Mouse (Mus musculus) liver, embryonic 16.5 days (tissue): ENCODE measurements at regions not wholly inside any gene's neighbourhood (a gene's known extent, or its start where the extent isn't known, plus 50 kb on each side); places are given as distances from the start of the nearest gene placed in this dataset.

ENCODE experiments used
- ATAC-seq: fragments of 200-750 bp; cut with Nextera tagmentation; 2 replicates; pipeline ENCODE4 v1.8.0; 2017; ENCODE audit warnings: low read depth, mild to moderate bottlenecking, moderate number of reproducible peaks, moderate library complexity
- H3K27ac ChIP-seq: fragments of 300-500 bp; sonication (generic); 2 replicates; pipeline ENCODE4 v1.5.1; 2014; ENCODE audit warnings: mild to moderate bottlenecking, low read length
- H3K27me3 ChIP-seq: fragments of 300-500 bp; sonication (generic); 2 replicates; pipeline ENCODE4 v1.6.1; 2014; ENCODE audit warnings: low read depth, low read length, mixed read lengths; ENCODE audit not compliant: control insufficient read depth, insufficient read depth
- H3K36me3 ChIP-seq: fragments of 300-500 bp; sonication (generic); 2 replicates; pipeline ENCODE4 v1.6.1; 2014; ENCODE audit warnings: mild to moderate bottlenecking; ENCODE audit not compliant: control insufficient read depth, insufficient read depth
- H3K4me1 ChIP-seq: fragments of 300-500 bp; sonication (generic); 2 replicates; pipeline ENCODE4 v1.6.1; 2014; ENCODE audit warnings: low read depth, low read length, mixed read lengths; ENCODE audit not compliant: control insufficient read depth
- H3K4me2 ChIP-seq: fragments of 300-500 bp; sonication (generic); 2 replicates; pipeline ENCODE4 v1.6.1; 2014; ENCODE audit warnings: low read depth, low read length, mixed read lengths
- H3K4me3 ChIP-seq: fragments of 300-500 bp; sonication (generic); 2 replicates; pipeline ENCODE4 v1.5.1; 2014; ENCODE audit warnings: low read depth, mild to moderate bottlenecking, low read length
- H3K9ac ChIP-seq: fragments of 300-500 bp; sonication (generic); 2 replicates; pipeline ENCODE4 v1.6.1; 2014; ENCODE audit warnings: low read depth, low read length
- H3K9me3 ChIP-seq: fragments of 300-500 bp; sonication (generic); replicated peaks from 2 replicates; pipeline ENCODE4 v1.6.1; 2016; ENCODE audit warnings: low read length; ENCODE audit not compliant: control insufficient read depth
- WGBS: fragments of 180-500 bp; shearing (Covaris S2); extraction: QIAGEN DNeasy Blood & Tissue Kit; methylation state at CpG from one replicate; pipeline ENCODE4 v1.1.7; 2014; ENCODE audit not compliant: insufficient replicate concordance; 5-methylcytosine and 5-hydroxymethylcytosine counted together

DNA sequence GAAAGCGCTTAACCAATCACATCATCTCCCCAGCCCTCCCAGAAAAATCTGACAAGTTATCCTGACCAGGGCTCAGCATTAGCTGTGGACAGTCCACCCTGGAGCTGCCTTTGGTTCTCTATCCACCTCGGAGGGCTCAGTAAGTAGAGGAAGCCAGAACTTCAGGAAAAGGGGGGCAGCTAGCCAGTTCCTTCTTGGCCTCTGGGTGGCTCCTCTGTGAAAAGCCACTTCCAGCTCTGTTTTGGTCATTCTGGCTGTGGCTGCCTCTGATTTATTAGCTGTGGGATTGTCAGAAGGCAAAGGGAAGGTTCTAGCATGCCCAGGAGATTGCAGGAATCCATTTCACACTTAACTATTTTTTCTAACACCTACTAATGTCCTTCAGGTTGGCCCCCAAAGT is 59.6 kb upstream of the Cux1 start:
- Histone ChIP-seq H3K27me3 (no peaks in the 10 kb centered on the region; the same call in 1 of the 2 replicates), H3K4me2 (no peak overlapping the region), H3K9ac (no peak overlapping the region), H3K36me3 (no peaks in the 10 kb centered on the region), H3K4me3 (no peak overlapping the region), H3K4me1 (peaks cover 7% of the 10 kb centered on the region), H3K27ac (no peak overlapping the region), H3K9me3 (no peaks in the 10 kb centered on the region)
- no peak for ATAC-seq
- 45% methylated on average over 2 of the region's 2 CpGs for WGBS

DNA sequence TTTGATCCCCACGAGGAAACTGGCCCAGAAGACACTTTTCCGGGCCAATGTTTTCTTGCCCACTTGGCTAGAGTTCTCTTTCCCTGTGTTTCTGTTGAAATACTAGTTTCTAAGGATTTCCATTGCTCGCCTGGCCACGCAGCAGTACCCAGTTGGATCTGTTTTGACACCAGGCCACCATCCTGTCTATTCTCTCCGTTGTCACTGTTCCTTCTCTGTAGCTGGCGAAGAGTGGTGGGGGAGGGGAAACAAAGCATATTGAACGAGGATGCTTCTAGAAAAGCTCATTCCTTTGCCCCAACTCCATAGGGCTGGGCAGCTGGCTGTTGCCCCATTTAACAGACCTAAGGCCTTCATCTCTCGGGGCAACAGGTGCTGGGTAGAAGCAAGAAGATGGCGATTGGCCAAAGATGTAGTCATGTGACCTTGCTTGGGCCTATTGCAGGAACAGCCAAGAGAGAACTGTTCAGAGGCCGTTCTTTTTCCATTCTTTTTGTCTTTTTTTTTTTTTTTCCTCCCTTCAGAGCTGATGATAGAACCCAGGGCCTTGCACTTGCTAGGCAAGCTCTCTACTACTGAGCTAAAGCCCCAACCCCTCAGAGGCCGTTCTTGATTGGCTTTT is 60.5 kb upstream of the Cux1 start:
- Histone ChIP-seq H3K4me2 (no peak overlapping the region), H3K9me3 (no peaks in the 10 kb centered on the region), H3K4me1 (peaks cover 3% of the 10 kb centered on the region), H3K27ac (no peak overlapping the region), H3K9ac (no peak overlapping the region), H3K4me3 (no peak overlapping the region), H3K27me3 (no peaks in the 10 kb centered on the region; the same call in 1 of the 2 replicates), H3K36me3 (no peaks in the 10 kb centered on the region)
- 48% methylated on average over 11 of the region's 11 CpGs for WGBS
- no peak for ATAC-seq

DNA sequence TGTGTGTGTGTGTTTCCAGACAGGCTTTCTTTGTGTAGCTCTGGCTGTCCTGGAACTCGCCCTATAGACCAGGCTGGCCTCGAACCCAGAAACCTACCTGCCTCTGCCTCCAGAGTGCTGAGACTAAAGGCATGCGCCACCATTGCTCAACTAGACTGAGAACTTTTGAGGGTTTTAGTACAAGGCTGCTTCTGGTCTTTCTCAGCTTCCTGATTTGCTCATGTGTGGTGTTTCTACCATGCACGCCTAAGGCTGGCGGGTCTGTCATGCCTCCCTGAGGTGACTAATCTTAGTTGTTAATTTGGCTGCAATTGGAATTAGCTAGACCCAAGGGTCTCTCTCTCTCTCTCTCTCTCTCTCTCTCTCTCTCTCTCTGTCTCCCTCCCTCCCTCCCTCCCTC is 61.2 kb upstream of the Cux1 start:
- Histone ChIP-seq H3K9me3 (no peaks in the 10 kb centered on the region), H3K27ac (no peak overlapping the region), H3K9ac (no peak overlapping the region), H3K36me3 (no peaks in the 10 kb centered on the region), H3K27me3 (no peaks in the 10 kb centered on the region; the same call in 1 of the 2 replicates), H3K4me2 (no peak overlapping the region), H3K4me1 (no peaks in the 10 kb centered on the region), H3K4me3 (no peak overlapping the region)
- 71% methylated on average over 5 of the region's 5 CpGs for WGBS
- ATAC-seq, result no peak

GRCm38 (mm10) chr5:136632286-136632685 is 60.7 kb upstream of the Myl10 start:
- H3K36me3 ChIP-seq, result no peaks in the 10 kb centered on the region
- no peaks in the 10 kb centered on the region for H3K4me1 ChIP-seq
- ATAC-seq, result no peak
- H3K9me3 ChIP-seq, result no peaks in the 10 kb centered on the region
- WGBS, result 34% methylated on average over 5 of the region's 5 CpGs
- no peak overlapping the region for H3K4me3 ChIP-seq
- H3K27ac ChIP-seq, result no peak overlapping the region
- no peaks in the 10 kb centered on the region for H3K27me3 ChIP-seq
- H3K4me2 ChIP-seq, result no peak overlapping the region
- no peak overlapping the region for H3K9ac ChIP-seq

- 66% methylated on average over 6 of the region's 6 CpGs for WGBS
- no peaks in the 10 kb centered on the region for H3K36me3 ChIP-seq
- ATAC-seq, result no peak
- H3K4me2 ChIP-seq, result no peak overlapping the region
- H3K27ac ChIP-seq, result no peak overlapping the region
- no peaks in the 10 kb centered on the region for H3K9me3 ChIP-seq
- H3K27me3 ChIP-seq, result no peaks in the 10 kb centered on the region
- H3K4me3 ChIP-seq, result no peak overlapping the region
- no peak overlapping the region for H3K9ac ChIP-seq
- H3K4me1 ChIP-seq, result no peaks in the 10 kb centered on the region
These were observed 59.0 kb upstream of the Myl10 start for GRCm38 (mm10) chr5:136633901-136634300.

DNA sequence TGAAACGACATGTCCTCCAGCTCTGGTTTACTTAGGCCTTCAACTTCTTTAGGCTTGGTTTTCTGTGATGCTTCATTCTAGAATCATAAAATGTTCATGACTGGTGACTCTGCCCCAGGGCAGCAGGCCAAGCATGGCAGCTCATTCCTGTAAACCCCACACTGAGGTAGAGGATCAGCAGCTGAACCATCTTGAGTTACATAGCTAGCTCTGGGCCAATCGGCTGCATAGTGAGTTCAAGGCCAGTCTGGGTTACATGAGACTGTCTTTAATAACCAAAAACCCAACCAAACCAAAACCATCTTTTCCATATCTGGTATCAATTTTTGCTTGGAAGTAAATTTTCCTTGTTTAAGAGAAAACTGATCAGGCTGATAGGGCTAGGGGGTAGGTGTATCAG is 57.8 kb upstream of the Myl10 start:
- WGBS, result 65% methylated on average over 2 of the region's 2 CpGs
- Histone ChIP-seq H3K4me3 (no peak overlapping the region), H3K4me1 (no peaks in the 10 kb centered on the region), H3K4me2 (no peak overlapping the region), H3K9me3 (no peaks in the 10 kb centered on the region), H3K27ac (no peak overlapping the region), H3K27me3 (no peaks in the 10 kb centered on the region), H3K36me3 (no peaks in the 10 kb centered on the region), H3K9ac (no peak overlapping the region)
- ATAC-seq, result no peak

DNA sequence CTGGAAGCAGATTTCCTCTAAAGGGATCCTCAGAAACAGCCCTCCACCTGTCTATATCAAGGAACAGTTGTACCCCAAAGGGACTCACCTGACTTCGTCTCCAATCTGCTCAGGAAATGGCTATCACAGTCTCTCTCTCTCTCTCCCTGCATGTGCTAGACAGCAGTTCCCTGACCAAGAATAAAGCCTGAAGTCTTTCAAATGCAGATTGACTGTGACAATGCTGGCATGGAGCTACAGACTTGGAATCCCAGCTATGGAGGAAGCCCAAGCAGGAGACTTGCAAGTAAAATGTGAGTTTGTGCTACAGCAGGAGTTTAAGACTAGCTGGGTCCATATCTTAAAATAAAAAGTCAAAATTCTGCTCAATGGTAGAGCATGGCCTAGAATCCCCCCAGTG is 56.5 kb upstream of the Myl10 start:
- Histone ChIP-seq H3K9ac (no peak overlapping the region), H3K36me3 (no peaks in the 10 kb centered on the region), H3K4me2 (no peak overlapping the region), H3K4me1 (no peaks in the 10 kb centered on the region), H3K4me3 (no peak overlapping the region), H3K27ac (no peak overlapping the region), H3K27me3 (no peaks in the 10 kb centered on the region), H3K9me3 (no peaks in the 10 kb centered on the region)
- no peak for ATAC-seq
- 30% methylated on average over 1 of the region's 1 CpGs for WGBS

DNA sequence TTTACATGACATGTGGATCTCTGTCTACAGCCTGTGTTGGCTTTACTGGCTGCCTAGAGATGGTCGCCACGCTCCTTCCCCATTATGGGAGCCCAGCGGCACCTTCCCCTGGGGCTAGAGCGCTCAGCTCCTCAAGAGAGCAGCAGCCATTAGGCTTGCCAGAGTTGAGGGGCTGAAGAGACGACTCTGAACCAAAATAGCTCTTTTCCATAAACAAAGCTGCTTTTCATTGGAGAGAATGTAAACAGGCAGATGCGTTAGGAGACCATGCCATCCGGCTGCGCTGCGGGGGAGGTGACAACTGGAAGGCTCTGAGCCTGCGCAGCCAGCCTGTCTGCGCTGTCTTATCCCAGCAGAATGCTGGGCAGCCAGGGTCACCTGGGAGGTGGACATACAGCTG is 55.1 kb upstream of the Myl10 start:
- 63% methylated on average over 11 of the region's 11 CpGs for WGBS
- no peak overlapping the region for H3K27ac ChIP-seq
- no peak overlapping the region for H3K9ac ChIP-seq
- H3K36me3 ChIP-seq, result no peaks in the 10 kb centered on the region
- H3K9me3 ChIP-seq, result no peaks in the 10 kb centered on the region
- H3K27me3 ChIP-seq, result no peaks in the 10 kb centered on the region
- no peaks in the 10 kb centered on the region for H3K4me1 ChIP-seq
- H3K4me2 ChIP-seq, result no peak overlapping the region
- H3K4me3 ChIP-seq, result no peak overlapping the region
- no peak for ATAC-seq

- ATAC-seq, result no peak
- H3K4me1 ChIP-seq, result no peaks in the 10 kb centered on the region
- no peak overlapping the region for H3K27ac ChIP-seq
- H3K36me3 ChIP-seq, result no peaks in the 10 kb centered on the region
- 41% methylated on average over 5 of the region's 5 CpGs for WGBS
- H3K27me3 ChIP-seq, result no peaks in the 10 kb centered on the region
- no peak overlapping the region for H3K9ac ChIP-seq
- no peaks in the 10 kb centered on the region for H3K9me3 ChIP-seq
- no peak overlapping the region for H3K4me3 ChIP-seq
- H3K4me2 ChIP-seq, result no peak overlapping the region
These were observed 51.9 kb upstream of the Myl10 start for GRCm38 (mm10) chr5:136640871-136641619.
